Mouse (Mus musculus): Measurements from ENCODE around the gene Zfp456.
"Not testable (repeated sequence)": the region's sequence is repeated elsewhere in the genome, so short reads cannot be mapped to it uniquely, and the experiment has no call there.

Gene Zfp456

DNA sequence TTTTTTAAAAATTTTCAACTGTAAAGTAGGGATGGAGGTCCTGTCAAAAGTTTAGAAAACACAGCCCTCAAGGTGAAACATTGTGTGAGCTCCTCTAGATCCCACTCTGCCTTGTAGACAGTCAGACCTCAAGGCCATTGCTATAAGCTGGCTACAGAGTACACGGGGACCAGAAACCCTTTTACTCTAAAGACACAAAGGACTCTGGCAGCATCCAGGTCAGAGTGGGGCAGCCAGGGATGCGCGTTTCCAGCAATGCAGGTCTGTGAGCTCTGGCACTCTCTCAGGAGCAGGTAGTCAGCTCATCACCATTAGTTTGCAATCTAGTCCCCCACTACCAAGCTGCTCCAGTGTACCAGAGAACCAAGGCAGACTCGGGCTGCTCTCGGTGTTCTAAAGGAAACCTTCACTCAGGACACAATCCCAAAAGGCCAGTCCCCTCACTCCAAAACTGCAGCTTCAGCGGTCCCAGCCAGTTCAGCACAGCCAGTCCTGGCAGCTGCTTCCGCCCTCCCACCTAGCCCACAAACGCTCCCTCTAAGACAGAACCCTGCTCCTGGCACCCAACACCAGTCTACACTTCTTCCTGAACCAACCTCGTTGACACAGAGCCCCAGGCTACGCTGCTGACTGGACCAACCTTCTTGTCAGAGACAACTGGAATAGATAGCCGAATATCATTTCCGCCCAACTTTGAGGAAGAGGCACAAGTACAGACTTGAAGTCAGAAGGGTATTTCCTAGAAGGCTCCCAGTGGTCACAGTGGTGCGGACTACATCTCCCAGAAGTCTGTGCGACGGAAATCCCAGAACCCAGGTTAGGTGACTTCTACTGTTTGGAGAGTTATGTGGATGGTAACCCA is at the start of gene Zfp456, which contains the start of gene Gm28041:
TSS of gene Zfp456 (minus strand) at position 761 of the 862 bp plus-strand sequence.
TSS of gene Gm28041 (minus strand) at position 684 of the 862 bp plus-strand sequence.
- in situ Hi-C loops (cut with MboI): not testable (repeated sequence)

DNA sequence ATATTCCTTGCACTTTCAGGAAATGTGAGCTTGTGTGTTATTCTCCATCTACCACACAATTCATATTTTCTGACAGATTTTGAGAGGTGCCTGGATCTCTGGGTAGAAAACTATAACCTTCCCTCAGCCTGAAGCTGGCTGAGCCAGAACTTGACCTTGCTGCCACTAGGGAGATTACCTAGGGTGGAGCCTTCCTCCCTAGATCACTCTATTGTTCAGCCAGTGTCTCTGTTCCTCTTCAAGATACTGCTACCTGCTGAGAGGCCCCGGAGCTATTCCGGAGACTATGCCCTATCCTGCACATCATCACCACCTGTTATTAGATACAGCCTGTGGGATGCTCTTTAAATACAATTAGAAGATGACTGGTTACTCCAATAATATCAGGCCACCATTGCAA is 46.9 kb upstream of the Zfp456 start:
- in situ Hi-C loops (cut with MboI): not testable (repeated sequence)

DNA sequence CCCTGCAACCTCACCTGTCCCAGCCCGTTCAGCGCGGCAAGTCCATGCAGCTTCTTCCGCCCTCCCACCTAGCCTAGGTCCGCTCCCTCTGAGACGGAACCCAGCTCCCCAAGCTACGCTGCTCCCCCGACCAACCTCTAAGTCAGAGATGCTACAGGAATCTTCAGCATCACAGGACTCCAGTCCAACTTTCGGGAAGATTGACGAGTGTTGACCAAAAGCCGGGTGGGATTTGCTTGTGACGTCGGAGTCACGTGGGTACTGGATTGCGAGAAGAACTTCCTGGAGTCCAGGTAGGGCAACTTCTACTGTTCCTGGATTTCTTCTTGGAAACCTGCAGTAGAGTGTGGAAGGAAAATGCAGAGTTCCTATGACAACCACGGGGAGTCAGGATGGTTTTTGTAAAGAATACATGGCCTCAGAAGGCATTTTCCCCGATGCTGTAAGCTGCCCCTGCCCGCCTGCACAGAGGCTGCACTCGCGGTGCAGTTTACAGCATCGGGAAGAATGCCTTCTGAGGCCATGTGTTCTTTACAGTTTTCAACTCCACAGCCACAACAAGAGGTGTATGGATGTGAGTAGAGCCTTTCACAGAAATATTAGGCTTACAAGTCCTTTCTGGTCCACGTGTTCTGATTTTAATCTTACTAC is 45.7 kb upstream of the Zfp456 start, which contains the start of gene Zfp459:
TSS of gene Zfp459 (minus strand) at position 212 of the 651 bp plus-strand sequence.
- in situ Hi-C loops (cut with MboI): no loop called here

DNA sequence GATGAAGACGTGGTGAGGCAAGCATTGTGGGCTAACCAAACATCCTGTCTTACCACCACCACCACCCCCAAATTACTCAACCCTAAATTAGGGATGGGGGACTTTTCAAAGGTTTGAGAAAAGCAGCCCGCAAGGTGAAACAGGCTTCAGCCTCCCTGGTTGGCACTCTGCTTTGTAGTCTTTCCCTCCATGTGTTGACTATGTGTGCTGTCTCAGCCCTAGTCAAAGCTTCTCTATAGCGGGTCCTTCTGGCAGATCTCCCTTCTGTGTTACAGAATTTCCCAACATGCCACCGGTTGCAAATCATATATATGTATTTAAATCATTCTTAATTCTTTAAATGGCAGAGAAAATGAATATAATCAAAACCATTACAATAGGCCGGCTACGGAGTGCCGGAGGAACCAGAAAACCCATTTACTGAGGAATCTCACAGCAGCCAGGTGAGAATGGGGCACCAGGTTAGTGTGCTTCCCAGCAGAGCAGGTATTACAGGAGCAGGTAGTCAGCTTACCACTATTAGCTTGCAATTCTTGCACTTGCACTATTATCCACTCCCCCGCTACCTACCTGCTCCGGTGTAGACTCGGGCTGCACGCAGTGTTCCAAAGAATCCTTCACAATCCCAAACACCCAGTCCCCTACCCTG is 45.1 kb upstream of the Zfp456 start:
- in situ Hi-C loops (cut with MboI): no loop called here

GRCm38 (mm10) chr13:67416811-67417210 is 41.2 kb upstream of the Zfp456 start:
- in situ Hi-C loops (cut with MboI): no loop called here

DNA sequence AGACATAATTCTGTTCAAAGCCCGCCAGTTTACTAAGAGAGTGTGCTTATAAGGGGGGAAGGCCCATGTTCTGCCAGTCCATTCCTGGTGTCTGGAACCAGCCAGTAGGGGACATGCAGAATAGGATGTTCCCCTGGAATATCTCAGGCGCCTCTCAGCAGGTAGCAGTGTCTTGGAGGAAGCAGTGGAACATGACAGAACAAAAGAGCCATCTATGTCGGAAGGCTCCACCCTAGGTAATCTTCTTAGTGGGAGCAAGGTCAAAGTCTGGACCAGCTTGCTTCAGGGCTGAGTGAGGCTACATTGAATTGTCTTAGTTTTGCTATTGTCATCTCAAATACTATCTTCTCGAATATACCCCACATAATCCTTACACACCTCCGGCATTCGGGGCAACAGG is 40.1 kb upstream of the Zfp456 start:
- in situ Hi-C loops (cut with MboI): no loop called here

DNA sequence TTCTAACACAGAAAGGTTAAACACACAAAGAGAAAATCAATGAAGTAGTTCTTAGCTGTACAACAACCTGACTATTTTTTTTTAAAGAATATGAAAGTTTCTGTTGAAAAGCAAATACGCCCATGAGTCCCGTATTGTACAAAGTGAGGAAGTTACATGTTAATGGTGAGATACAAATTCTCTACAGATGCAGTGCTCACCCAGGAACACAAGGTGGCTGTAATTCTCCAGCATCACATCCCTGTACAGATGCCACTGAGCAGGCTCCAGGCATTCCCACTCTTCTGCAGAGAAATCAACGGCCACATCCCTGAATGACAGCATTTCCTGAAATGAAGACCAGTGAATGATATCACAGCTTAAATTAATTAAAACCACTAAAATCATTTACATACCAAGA is 38.0 kb upstream of the Zfp456 start:
- in situ Hi-C loops (cut with MboI): not testable (repeated sequence)

DNA sequence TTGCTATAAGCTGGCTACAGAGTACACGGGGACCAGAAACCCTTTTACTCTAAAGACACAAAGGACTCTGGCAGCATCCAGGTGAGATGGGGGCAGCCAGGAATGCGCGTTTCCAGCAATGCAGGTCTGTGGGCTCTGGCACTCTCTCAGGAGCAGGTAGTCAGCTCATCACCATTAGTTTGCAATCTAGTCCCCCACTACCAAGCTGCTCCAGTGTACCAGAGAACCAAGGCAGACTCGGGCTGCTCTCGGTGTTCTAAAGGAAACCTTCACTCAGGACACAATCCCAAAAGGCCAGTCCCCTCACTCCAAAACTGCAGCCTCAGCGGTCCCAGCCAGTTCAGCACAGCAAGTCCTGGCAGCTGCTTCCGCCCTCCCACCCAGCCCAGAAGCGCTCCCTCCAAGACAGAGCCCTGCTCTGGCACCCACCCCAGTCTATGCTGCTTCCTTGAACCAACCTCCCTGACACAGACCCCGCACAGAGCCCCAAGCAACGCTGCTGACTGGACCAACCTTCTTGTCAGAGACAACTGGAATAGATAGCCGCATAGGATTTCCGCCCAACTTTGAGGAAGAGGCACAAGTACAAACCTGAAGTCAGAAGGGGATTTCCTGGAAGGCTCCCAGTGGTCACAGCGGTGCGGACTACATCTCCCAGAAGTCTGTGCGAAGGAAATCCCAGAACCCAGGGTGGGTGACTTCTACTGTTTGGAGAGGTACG is 23.7 kb upstream of the Zfp456 start, which contains the start of gene Zfp429:
TSS of gene Zfp429 (minus strand) at position 637 of the 721 bp plus-strand sequence.
- in situ Hi-C loops (cut with MboI): not testable (repeated sequence)

DNA sequence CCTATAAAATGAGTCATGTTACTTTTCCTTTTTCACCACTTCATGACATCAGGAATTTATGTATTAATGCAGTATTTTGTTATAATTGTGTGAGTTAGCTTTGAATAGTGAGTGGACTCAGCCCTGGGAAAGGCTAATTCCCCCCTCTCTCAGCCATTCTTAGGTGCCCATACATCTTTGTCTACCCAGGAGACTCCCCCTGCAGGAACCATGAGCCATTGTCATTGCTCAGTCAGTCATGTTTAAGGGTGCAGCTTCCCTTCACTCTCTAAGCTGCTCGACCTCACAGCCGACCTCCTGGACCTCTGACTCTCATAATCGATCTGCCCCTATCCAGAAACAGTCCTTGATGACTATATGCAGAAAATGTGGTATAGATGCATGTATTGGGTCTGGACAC is 645 bp upstream of the Zfp456 start:
- in situ Hi-C loops (cut with MboI): not testable (repeated sequence)

DNA sequence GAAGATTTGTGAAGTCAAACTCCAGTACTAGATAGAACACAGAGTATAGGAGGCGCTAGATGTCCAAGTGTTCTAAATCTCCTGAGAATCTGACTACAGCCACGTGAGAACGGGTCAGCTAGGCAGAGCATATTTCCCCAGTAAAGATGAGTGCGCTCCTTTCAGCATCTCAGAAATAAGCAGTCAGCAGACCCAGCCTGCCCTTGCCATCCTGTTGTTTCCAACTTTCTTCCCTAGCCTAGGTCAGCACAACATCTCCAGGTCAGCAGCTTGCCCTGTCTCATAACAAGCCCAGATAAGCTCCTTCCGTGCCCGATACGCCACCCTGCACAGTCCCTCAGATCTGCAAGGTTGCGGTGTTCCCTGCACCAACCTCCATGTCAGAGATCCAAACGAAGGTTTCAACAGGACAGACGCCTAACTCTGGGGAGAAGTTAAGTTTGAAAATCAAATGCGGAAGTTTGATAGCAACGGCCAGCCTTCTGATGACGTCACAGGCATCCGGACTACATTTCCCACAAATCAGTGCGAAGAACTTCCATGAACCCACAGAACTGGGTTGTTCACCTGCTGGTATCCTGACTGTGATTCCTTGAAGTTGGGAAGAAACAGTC is 15.4 kb downstream of the Zfp456 start, which contains the start of the genes Gm28044 and Zfp953:
TSS of gene Gm28044 (minus strand) at position 406 of the 614 bp plus-strand sequence.
TSS of gene Zfp953 (minus strand) at position 475 of the 614 bp plus-strand sequence.
- in situ Hi-C loops (cut with MboI): no loop called here

DNA sequence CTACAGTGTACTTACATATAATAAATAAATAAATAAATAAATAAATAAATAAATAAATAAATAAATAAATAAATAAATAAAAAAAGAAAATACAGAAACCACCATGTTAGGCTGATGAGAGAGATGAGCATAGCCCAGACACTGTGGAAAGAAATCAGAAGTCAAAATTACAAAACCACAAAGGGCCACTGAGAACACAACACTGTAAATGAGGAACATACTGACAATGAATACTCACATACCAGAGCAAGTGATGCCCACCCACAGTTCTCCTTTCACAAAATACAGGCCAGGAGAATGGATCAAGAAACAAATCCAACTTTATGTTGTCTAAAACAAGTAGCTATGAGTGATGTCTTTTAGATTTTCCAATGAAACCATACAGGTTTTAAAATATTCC is 23.8 kb downstream of the Zfp456 start:
- in situ Hi-C loops (cut with MboI): no loop called here

DNA sequence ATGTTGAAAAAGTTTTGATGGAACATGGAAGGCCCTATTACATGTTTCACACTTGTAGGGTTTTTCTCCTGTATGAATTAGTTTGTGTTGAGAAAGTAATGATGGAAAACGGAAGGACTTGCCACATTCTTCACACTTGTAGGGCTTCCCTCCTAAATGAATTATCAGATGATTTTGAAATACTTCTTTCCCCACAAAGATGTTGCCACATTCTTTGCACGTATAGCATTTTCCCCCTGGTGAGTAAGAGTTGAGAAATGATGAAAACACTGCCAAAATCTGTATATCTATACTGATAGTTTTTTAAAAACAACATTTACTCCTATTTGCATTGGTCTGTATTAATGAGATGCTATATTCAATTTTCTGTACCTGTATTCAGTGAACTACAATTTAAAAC is 32.2 kb downstream of the Zfp456 start:
- in situ Hi-C loops (cut with MboI): no loop called here

- in situ Hi-C loops (cut with MboI): no loop called here
These were observed 42.7 kb downstream of the Zfp456 start for GRCm38 (mm10) chr13:67332877-67333276.

- in situ Hi-C loops (cut with MboI): no loop called here
These were observed 43.4 kb downstream of the Zfp456 start, which contains the start of gene Zfp595 for GRCm38 (mm10) chr13:67332019-67332724. Gene Zfp595, minus strand, starts transcription at chr13:67332570.
